In the genomic region with DNA sequence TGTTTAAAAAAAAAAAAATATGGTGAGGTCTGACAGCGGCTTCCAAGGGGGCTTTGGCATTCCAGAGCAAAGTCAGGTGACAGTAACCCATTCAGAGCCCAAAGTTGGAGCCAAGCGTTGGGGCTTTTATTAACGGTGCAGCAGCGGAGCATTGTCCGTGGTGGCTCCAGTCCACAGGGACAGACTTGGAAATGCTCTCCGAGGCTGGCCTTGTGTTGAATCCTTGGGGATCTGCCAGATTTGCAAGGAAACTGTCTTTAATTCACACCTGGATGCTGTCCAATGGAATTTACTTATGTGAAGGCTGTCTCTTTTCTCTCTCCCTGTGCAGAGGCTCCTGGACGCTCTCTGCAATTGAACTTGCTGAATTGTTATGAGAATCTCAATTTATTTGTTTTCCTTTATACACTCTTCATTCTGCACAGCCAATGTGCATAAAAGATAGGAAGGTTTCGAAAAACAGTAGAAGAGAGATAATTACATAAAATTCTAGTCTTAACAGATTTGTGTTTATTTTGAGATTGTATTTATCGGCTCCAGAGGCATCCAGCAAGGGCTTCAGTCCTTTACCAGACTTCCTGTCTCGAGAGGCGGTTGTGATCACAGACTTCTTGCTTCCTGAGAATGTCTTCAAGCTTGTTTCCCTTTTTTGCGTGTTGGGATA, we compare ENCODE assay signal across 14 mouse cellular contexts. TPM values are rescaled to one million over a fixed set of nuclear protein-coding genes. Genes with fewer than 3 reads are reported as not detected.
DNase-seq lines count a peak whose midpoint lies in the region; ATAC-seq and TF ChIP-seq lines count a peak whose summit lies in the region.
"Had no signal": no experiment of that assay in that cellular context is flagged by ENCODE, and none has a peak within 500 bp of the region (broad histone marks: within the 10 kb centered on the region; RNA-seq: fewer than 3 reads in every experiment).

No protein-coding gene starts in this region.

- no peak for TF ChIP-seq CTCF in forebrain, postnatal 0 days (IDR thresholded peaks at IDR 0.05; ENCODE audit: low read depth)

- H3K9me3 ChIP-seq in forebrain, embryonic 10.5 days: no peaks in the 10 kb centered on the region
- H3K9me3 ChIP-seq in forebrain, embryonic 16.5 days (ENCODE audit: control insufficient read depth, low read length): no peaks in the 10 kb centered on the region
- no peaks in the 10 kb centered on the region for H3K9me3 ChIP-seq in kidney, embryonic 15.5 days (replicated peaks)
- no peaks in the 10 kb centered on the region for H3K9me3 ChIP-seq in kidney, embryonic 14.5 days (ENCODE audit: control insufficient read depth, low read length)
- H3K9me3 ChIP-seq in forebrain, postnatal 0 days (ENCODE audit: low read length): no peaks in the 10 kb centered on the region
- H3K9me3 ChIP-seq: embryonic facial prominence, embryonic 12.5 days had no signal

- H3K4me1 ChIP-seq in forebrain, embryonic 10.5 days: peaks cover 55% of the 10 kb centered on the region
- H3K4me1 ChIP-seq in forebrain, embryonic 16.5 days (replicated peaks; ENCODE audit: control insufficient read depth, insufficient read depth, low read length): peaks cover 19% of the 10 kb centered on the region
- peaks cover 67% of the 10 kb centered on the region for H3K4me1 ChIP-seq in kidney, embryonic 15.5 days
- peaks cover 34% of the 10 kb centered on the region for H3K4me1 ChIP-seq in kidney, embryonic 14.5 days (ENCODE audit: control insufficient read depth, insufficient read depth, low read length)
- peaks cover 13% of the 10 kb centered on the region for H3K4me1 ChIP-seq in forebrain, postnatal 0 days (ENCODE audit: insufficient read depth)

- 67% methylated on average over 12 of the region's 12 CpGs for WGBS in forebrain, embryonic 10.5 days
- 27% methylated on average over 12 of the region's 12 CpGs for WGBS in forebrain, embryonic 16.5 days
- WGBS in kidney, embryonic 15.5 days: 67% methylated on average over 12 of the region's 12 CpGs
- 70% methylated on average over 12 of the region's 12 CpGs for WGBS in kidney, embryonic 14.5 days
- WGBS in forebrain, postnatal 0 days: 24% methylated on average over 12 of the region's 12 CpGs

- no peak overlapping the region for H3K4me2 ChIP-seq in forebrain, embryonic 16.5 days (ENCODE audit: low read length)
- no peak overlapping the region for H3K4me2 ChIP-seq in kidney, embryonic 15.5 days
- H3K4me2 ChIP-seq in kidney, embryonic 14.5 days (replicated peaks; ENCODE audit: low read depth, low read length): no peak overlapping the region
- no peak overlapping the region for H3K4me2 ChIP-seq in forebrain, postnatal 0 days (ENCODE audit: low read depth)
- H3K4me2 ChIP-seq: embryonic facial prominence, embryonic 12.5 days had no signal

- no peak overlapping the region for H3K9ac ChIP-seq in forebrain, embryonic 16.5 days (replicated peaks; ENCODE audit: low read depth, low read length)
- H3K9ac ChIP-seq in kidney, embryonic 15.5 days: no peak overlapping the region
- H3K9ac ChIP-seq in kidney, embryonic 14.5 days (ENCODE audit: low read depth, low read length): no peak overlapping the region
- H3K9ac ChIP-seq in forebrain, postnatal 0 days: 0 out of 2 replicates have a peak overlapping the region, but pooled peaks have one; percentile 33
- H3K9ac ChIP-seq: embryonic facial prominence, embryonic 12.5 days had no signal

- no peak for DNase-seq in forebrain, embryonic 10.5 days (ENCODE audit: extremely low spot score, low spot score)
- DNase-seq in MN1 (ENCODE audit: low spot score): peak; percentile 48
- no peak for DNase-seq in forebrain, postnatal 0 days
- DNase-seq in gastrocnemius, adult 18-20 months (ENCODE audit: low spot score): no peak
- DNase-seq in retina, postnatal 1 day: no peak
- DNase-seq: adrenal gland, postnatal 10 days; cerebellum, adult 18-20 months; gastrocnemius, adult 2 months; kidney, postnatal 25 days had no signal

- H3K36me3 ChIP-seq in forebrain, embryonic 10.5 days (replicated peaks): peaks cover 24% of the 10 kb centered on the region
- H3K36me3 ChIP-seq in forebrain, embryonic 16.5 days (ENCODE audit: control insufficient read depth, insufficient read depth): no peaks in the 10 kb centered on the region
- 0 out of 2 replicates have a peak, but pooled peaks cover 8% of the 10 kb centered on the region for H3K36me3 ChIP-seq in kidney, embryonic 15.5 days
- H3K36me3 ChIP-seq in kidney, embryonic 14.5 days (ENCODE audit: control insufficient read depth, insufficient read depth, low read length): no peaks in the 10 kb centered on the region; the same call in 1 of the 2 replicates
- H3K36me3 ChIP-seq in forebrain, postnatal 0 days (ENCODE audit: insufficient read depth): 0 out of 2 replicates have a peak, but pooled peaks cover 4% of the 10 kb centered on the region

- 0 out of 2 replicates have a peak overlapping the region, but pooled peaks have one; percentile 22 for H3K27ac ChIP-seq in forebrain, embryonic 10.5 days
- H3K27ac ChIP-seq in forebrain, embryonic 16.5 days (ENCODE audit: low read length): no peak overlapping the region
- 0 out of 2 replicates have a peak overlapping the region, but pooled peaks have one; percentile 30 for H3K27ac ChIP-seq in kidney, embryonic 15.5 days
- no peak overlapping the region for H3K27ac ChIP-seq in kidney, embryonic 14.5 days (ENCODE audit: low read depth, low read length)
- H3K27ac ChIP-seq in forebrain, postnatal 0 days (ENCODE audit: low read depth, low read length): peak overlapping the region; percentile 45; the same call in 1 of the 2 replicates
- H3K27ac ChIP-seq: embryonic facial prominence, embryonic 12.5 days; gastrocnemius, adult 2 months had no signal

- H3K27me3 ChIP-seq in forebrain, embryonic 10.5 days (ENCODE audit: poor library complexity, severe bottlenecking): no peaks in the 10 kb centered on the region
- no peaks in the 10 kb centered on the region for H3K27me3 ChIP-seq in forebrain, embryonic 16.5 days (replicated peaks; ENCODE audit: control insufficient read depth, insufficient read depth, low read length)
- H3K27me3 ChIP-seq in kidney, embryonic 15.5 days: no peaks in the 10 kb centered on the region
- H3K27me3 ChIP-seq in kidney, embryonic 14.5 days (ENCODE audit: control insufficient read depth, insufficient read depth, low read length): no peaks in the 10 kb centered on the region
- no peaks in the 10 kb centered on the region for H3K27me3 ChIP-seq in forebrain, postnatal 0 days (ENCODE audit: insufficient read depth, low read length)
- H3K27me3 ChIP-seq: embryonic facial prominence, embryonic 12.5 days had no signal

- no peak overlapping the region for H3K4me3 ChIP-seq in forebrain, embryonic 10.5 days
- H3K4me3 ChIP-seq in forebrain, embryonic 16.5 days (replicated peaks; ENCODE audit: low read length): no peak overlapping the region
- H3K4me3 ChIP-seq in kidney, embryonic 15.5 days (replicated peaks): no peak overlapping the region
- no peak overlapping the region for H3K4me3 ChIP-seq in kidney, embryonic 14.5 days (ENCODE audit: low read length)
- no peak overlapping the region for H3K4me3 ChIP-seq in forebrain, postnatal 0 days (ENCODE audit: low read depth, low read length)
- H3K4me3 ChIP-seq: embryonic facial prominence, embryonic 12.5 days; gastrocnemius, adult 2 months had no signal

- ATAC-seq in forebrain, embryonic 16.5 days: no peak
- ATAC-seq in kidney, embryonic 15.5 days (replicated peaks; ENCODE audit: low FRiP score): no peak
- no peak for ATAC-seq in kidney, embryonic 14.5 days (ENCODE audit: low FRiP score, low TSS enrichment)
- ATAC-seq in forebrain, postnatal 0 days: no peak; the same call in 1 of the 2 replicates

RNA-seq across cellular contexts. Expression of gene Tcp10a, which starts 58.6 kb away (rescaled TPM):
- polyA plus RNA-seq in forebrain, embryonic 10.5 days (2016; fragmentation: Nextera tagmentation; extraction: Ambion mirVana): not detected in 2 replicates
- not detected in 2 replicates for polyA plus RNA-seq in forebrain, embryonic 16.5 days (2015; fragmentation: Nextera tagmentation; extraction: Ambion mirVana)
- polyA plus RNA-seq in kidney, embryonic 15.5 days (2015; fragmentation: Nextera tagmentation; extraction: Ambion mirVana): not detected in 2 replicates
- not detected in 2 replicates for polyA plus RNA-seq in kidney, embryonic 14.5 days (2014; fragmentation: Nextera tagmentation; extraction: Ambion mirVana)
- total RNA-seq in forebrain, postnatal 0 days (2014; rRNA removed): not detected in 2 replicates
- not detected in 2 replicates for polyA plus RNA-seq in forebrain, postnatal 0 days (2015; fragmentation: Nextera tagmentation; extraction: Ambion mirVana)
- not detected for total RNA-seq in gastrocnemius, adult 18-20 months (2021)
- total RNA-seq: adrenal gland, postnatal 10 days; gastrocnemius, adult 2 months had no signal
- polyA plus RNA-seq: embryonic facial prominence, embryonic 12.5 days; liver, embryonic 16.5 days had no signal

Comparison
In these comparisons a context has a peak if more than half of its experiments do, and no peak if none do; other contexts are left out.
1. H3K27ac ChIP-seq: peak in forebrain, embryonic 10.5 days (single experiment), kidney, embryonic 15.5 days (single experiment) and forebrain, postnatal 0 days (single experiment); none in forebrain, embryonic 16.5 days (single experiment) and kidney, embryonic 14.5 days (single experiment).